Mouse (Mus musculus) C2C12 (cell line): Measurements from ENCODE around the gene Tmem167. TPM values are rescaled to one million over a fixed set of nuclear protein-coding genes. Genes with fewer than 3 reads are reported as not detected.

ENCODE experiments used
- H3K27me3 ChIP-seq: one replicate; pipeline ENCODE4 v1.6.1; 2011; ENCODE audit not compliant: control insufficient read depth, insufficient read depth, insufficient read length
- H3K36me3 ChIP-seq: one replicate; pipeline ENCODE4 v1.6.1; 2011; ENCODE audit not compliant: control insufficient read depth, insufficient read depth
- H3K4me3 ChIP-seq: one replicate; pipeline ENCODE4 v1.5.1; 2011; ENCODE audit warnings: mild to moderate bottlenecking, control low read depth; ENCODE audit not compliant: poor library complexity, insufficient read depth, severe bottlenecking
- H3K79me2 ChIP-seq: one replicate; pipeline ENCODE4 v1.6.1; 2011; ENCODE audit not compliant: control insufficient read depth, insufficient read depth
- H3K79me3 ChIP-seq: one replicate; pipeline ENCODE4 v1.6.1; 2011; ENCODE audit warnings: low read depth, control low read depth
- H3ac ChIP-seq: one replicate; pipeline ENCODE3; 2011; ENCODE audit warnings: low read depth; ENCODE audit not compliant: control insufficient read depth, insufficient read length
- CEBPB ChIP-seq: IDR thresholded peaks from one replicate; pipeline ENCODE4 v1.6.1; 2011; ENCODE audit warnings: low read depth, mild to moderate bottlenecking, control low read depth, moderate library complexity
- CTCF ChIP-seq: IDR thresholded peaks from one replicate; pipeline ENCODE4 v1.5.1; 2011; ENCODE audit not compliant: control insufficient read depth, insufficient read depth, insufficient read length
- FOSL1 ChIP-seq: IDR thresholded peaks from one replicate; pipeline ENCODE4 v1.8.0; 2011; ENCODE audit warnings: mild to moderate bottlenecking, low read length; ENCODE audit not compliant: poor library complexity, insufficient read depth, severe bottlenecking
- MAX ChIP-seq: IDR thresholded peaks from one replicate; pipeline ENCODE4 v1.6.1; 2011; ENCODE audit warnings: mild to moderate bottlenecking, control low read depth
- MYOD1 ChIP-seq: IDR thresholded peaks from one replicate; pipeline ENCODE4 v1.6.1; 2011; ENCODE audit warnings: low read depth; ENCODE audit not compliant: control insufficient read depth, insufficient read length
- MYOG ChIP-seq: IDR thresholded peaks from one replicate; pipeline ENCODE4 v1.6.1; 2011; ENCODE audit not compliant: control insufficient read depth, insufficient read length; ENCODE audit errors: extremely low read depth
- USF1 ChIP-seq: IDR thresholded peaks from one replicate; pipeline ENCODE4 v1.6.1; 2011; ENCODE audit warnings: low read depth, mild to moderate bottlenecking, control low read depth, moderate library complexity
- polyA plus RNA-seq: library from polyadenylated mRNA; unstranded; fragments of >200 nt; fragmentation: generic; extraction: Trizol; gene quantifications from one replicate; pipeline ENCODE4 v1.2.1, GENCODE M21; 2012; ENCODE audit warnings: missing spikeins

Gene Tmem167
- polyA plus RNA-seq, 1 experiment: 10.0 TPM

GRCm38 (mm10) chr13:90170100-90170781 lies 81.3 kb downstream of the Tmem167 start:
- TF ChIP-seq MAX (no peak), CEBPB (no peak)
- H3K79me2 ChIP-seq: no peaks in the 10 kb centered on the region
- no peaks in the 10 kb centered on the region for H3K79me3 ChIP-seq
- no peak overlapping the region for H3K4me3 ChIP-seq
- no peak overlapping the region for H3ac ChIP-seq
- H3K27me3 ChIP-seq: no peaks in the 10 kb centered on the region
- no peaks in the 10 kb centered on the region for H3K36me3 ChIP-seq

GRCm38 (mm10) chr13:90170782-90171179 lies 81.9 kb downstream of the Tmem167 start:
- TF ChIP-seq USF1 (no peak), CTCF (no peak), CEBPB (no peak), MAX (no peak), MYOG (no peak), FOSL1 (no peak), MYOD1 (no peak)
- no peaks in the 10 kb centered on the region for H3K79me2 ChIP-seq
- no peak overlapping the region for H3ac ChIP-seq
- H3K79me3 ChIP-seq: no peaks in the 10 kb centered on the region
- no peak overlapping the region for H3K4me3 ChIP-seq
- H3K27me3 ChIP-seq: no peaks in the 10 kb centered on the region
- no peaks in the 10 kb centered on the region for H3K36me3 ChIP-seq

GRCm38 (mm10) chr13:90171390-90171789 lies 82.5 kb downstream of the Tmem167 start:
- H3K79me2 ChIP-seq: no peaks in the 10 kb centered on the region
- no peak for TF ChIP-seq FOSL1
- TF ChIP-seq CTCF: no peak
- TF ChIP-seq MYOG: no peak
- TF ChIP-seq MAX: peak; percentile 30
- no peak overlapping the region for H3ac ChIP-seq
- no peaks in the 10 kb centered on the region for H3K36me3 ChIP-seq
- H3K79me3 ChIP-seq: no peaks in the 10 kb centered on the region
- H3K4me3 ChIP-seq: no peak overlapping the region
- H3K27me3 ChIP-seq: no peaks in the 10 kb centered on the region

GRCm38 (mm10) chr13:90175662-90176061 lies 86.7 kb downstream of the Tmem167 start:
- Histone ChIP-seq H3K36me3 (no peaks in the 10 kb centered on the region), H3K79me3 (no peaks in the 10 kb centered on the region), H3K27me3 (no peaks in the 10 kb centered on the region), H3ac (no peak overlapping the region), H3K4me3 (no peak overlapping the region), H3K79me2 (no peaks in the 10 kb centered on the region)
- no peak for TF ChIP-seq CEBPB
- no peak for TF ChIP-seq USF1
- TF ChIP-seq FOSL1: no peak
- no peak for TF ChIP-seq CTCF
- no peak for TF ChIP-seq MAX
- TF ChIP-seq MYOD1: no peak
- TF ChIP-seq MYOG: no peak

GRCm38 (mm10) chr13:90182262-90182661 lies 93.3 kb downstream of the Tmem167 start:
- no peaks in the 10 kb centered on the region for H3K79me3 ChIP-seq
- TF ChIP-seq FOSL1 (no peak), CEBPB (no peak), MYOG (no peak), USF1 (no peak), CTCF (no peak), MAX (no peak), MYOD1 (no peak)

GRCm38 (mm10) chr13:90183536-90183935 lies 94.6 kb downstream of the Tmem167 start:
- Histone ChIP-seq H3K79me2 (no peaks in the 10 kb centered on the region), H3K4me3 (no peak overlapping the region), H3K79me3 (no peaks in the 10 kb centered on the region), H3K36me3 (no peaks in the 10 kb centered on the region), H3ac (no peak overlapping the region), H3K27me3 (no peaks in the 10 kb centered on the region)
- TF ChIP-seq USF1 (no peak), MYOD1 (no peak), MYOG (no peak), FOSL1 (no peak), CTCF (no peak), CEBPB (no peak)

More at GRCm38 (mm10) chr13:90182262-90182661, 93.3 kb downstream of the Tmem167 start:
- H3ac ChIP-seq: no peak overlapping the region
- no peaks in the 10 kb centered on the region for H3K79me2 ChIP-seq
- H3K36me3 ChIP-seq: no peaks in the 10 kb centered on the region
- H3K27me3 ChIP-seq: no peaks in the 10 kb centered on the region
- H3K4me3 ChIP-seq: no peak overlapping the region
